Mouse (Mus musculus) layer of hippocampus, postnatal 36 days (tissue): Measurements from ENCODE around the gene Lingo3. TPM values are rescaled to one million over a fixed set of nuclear protein-coding genes. Genes with fewer than 3 reads are reported as not detected.
A peak's percentile ranks its signal among the peaks of the same experiment; 100 is the strongest.
"Not testable (repeated sequence)": the region's sequence is repeated elsewhere in the genome, so short reads cannot be mapped to it uniquely, and the experiment has no call there.

ENCODE experiments used
- DNase-seq, 2 experiments: peaks; one replicate each; pipeline ENCODE4 v3.0.0; 2022
- total RNA-seq, 2 experiments: library from RNA; stranded (reverse); gene quantifications; 2 replicates each; pipeline ENCODE4 v1.2.3; 2021

The Lingo3 gene
- total RNA-seq, 2 experiments from 2014 or later, result 40.1 to 47.7 TPM

DNA sequence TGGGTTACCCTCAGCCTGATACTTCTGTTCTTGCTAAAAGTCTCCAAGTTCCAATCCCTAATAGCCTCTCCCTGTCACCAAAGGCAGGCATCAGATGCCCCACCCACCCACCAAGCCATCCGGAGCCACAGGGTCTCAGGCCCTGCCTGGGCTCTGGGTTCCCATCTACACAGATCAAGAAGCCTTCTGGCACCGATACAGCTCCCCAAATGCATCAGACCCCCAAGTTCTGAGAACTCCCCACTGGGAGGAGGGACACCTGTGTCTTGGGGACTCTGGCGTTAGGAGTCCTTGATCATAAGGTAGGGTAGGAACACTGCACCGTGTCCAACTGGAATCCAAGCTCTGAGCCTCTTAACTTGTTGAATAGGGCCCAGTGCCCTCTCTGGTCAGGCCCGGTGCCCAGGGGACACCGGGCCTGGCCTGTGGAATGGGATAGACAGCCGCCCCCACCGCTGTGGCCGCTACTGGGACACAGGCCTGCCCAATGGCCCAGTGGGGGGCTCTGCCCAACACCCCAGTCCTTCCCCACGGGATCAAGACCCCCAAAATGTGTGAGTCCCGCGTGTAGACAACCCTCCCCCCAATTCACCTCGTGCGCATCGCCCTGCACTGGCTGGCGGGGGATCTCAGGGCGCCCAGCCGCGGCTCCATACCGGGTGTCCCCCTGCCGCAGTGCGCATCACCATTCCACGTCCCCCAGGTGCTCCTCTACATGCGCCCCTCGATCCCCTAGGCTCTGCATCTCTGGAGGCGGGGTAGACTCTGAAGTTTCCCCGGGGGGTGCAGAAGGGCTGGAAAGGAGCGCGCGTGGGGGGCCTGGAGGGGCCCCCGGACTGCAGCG lies 530 bp downstream of the Lingo3 start:
- DNase-seq, result no peak

DNA sequence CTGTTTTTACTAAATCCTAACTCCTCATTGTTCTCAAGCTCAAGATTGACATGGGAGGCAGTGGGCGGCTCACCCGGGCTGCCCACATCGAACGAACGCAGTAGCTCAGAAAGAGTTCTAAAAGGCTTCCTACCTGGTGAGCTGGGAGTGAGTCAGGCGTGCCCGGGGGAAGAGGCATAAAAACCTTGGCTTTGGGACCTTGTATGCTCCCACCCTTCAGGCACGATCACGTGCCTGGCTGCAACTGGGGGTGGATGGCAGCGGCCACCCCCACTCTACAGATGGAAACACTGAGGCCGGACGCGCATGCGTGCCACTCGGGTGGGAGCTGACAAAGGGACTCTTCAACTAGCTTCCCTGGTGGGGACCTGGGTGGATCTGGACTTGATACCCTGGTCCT lies 1.5 kb downstream of the Lingo3 start:
- peak in 1 of 2 experiments; percentile 54 for DNase-seq

DNA sequence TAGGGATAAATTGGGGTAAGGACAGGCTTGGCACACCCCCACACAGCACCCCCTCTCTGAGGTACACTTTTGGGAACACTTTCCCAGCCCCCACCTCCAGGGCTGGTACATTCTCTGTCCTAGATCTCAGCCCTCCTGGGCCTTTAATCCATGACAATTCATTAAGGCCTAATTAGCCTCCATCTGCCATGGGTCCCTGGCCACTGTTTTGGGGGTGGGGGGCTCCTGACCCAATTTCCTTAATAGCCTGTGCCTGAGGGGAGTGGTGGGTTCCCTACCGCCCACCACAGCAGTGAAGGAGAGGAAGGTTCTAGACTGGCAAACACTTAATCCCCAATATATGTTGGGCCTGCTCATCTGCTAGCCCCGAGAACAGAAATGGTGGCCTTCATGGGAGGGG lies 2.2 kb downstream of the Lingo3 start:
- DNase-seq, result no peak

GRCm38 (mm10) chr10:80839848-80840247 lies 4.0 kb downstream of the Lingo3 start:
- no peak for DNase-seq

DNA sequence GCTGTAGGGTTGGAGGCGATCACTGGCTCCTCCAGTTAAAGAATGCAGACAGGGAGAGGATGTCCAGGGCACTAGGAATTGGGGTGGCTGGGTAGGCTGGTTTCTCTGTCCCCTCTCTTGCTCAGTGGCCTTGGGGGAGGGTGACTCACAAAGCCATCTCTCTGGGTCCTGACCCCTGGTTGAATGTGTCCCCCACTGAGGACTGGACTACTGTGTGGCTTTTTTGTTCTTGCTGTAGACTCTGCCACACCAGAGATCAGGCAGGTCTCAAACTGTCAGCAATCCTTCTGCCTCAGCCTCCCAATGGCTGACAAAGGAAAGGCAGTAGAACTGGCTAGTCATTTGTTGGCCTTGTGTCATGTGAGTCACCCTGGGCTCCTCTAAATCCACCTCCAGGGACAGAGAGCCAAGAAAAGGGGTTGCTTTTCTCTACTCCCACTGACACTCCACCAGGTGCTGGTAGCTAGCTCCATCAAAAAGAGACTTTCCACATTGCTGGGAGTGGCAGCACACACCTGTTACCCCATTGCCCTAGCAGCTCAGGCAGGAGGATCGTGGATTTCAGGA lies 5.4 kb downstream of the Lingo3 start:
- no peak for DNase-seq

DNA sequence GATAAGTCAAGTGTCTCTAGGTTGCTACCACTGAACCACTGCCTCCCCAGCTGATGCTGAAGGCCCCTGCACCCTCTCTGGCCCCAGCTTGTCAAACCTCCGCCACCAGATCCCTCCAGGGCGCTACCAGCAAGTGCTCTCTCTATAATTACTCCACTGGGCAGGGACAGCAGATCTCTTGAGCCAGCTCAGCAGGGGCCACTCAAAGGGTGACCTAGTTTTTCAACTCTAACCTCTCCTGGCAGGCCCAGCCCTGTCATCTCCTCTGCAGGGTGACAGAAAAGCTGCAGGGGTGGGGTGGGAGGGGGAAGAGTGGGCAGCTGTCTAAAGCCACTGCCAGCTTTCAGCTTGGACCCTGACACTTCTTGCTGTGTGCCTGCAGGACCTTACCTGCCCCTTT lies 6.0 kb downstream of the Lingo3 start:
- no peak for DNase-seq

- DNase-seq, result no peak
Measured at GRCm38 (mm10) chr10:80836949-80837379, 6.9 kb downstream of the Lingo3 start.

GRCm38 (mm10) chr10:80835617-80836016 lies 8.2 kb downstream of the Lingo3 start:
- no peak for DNase-seq

GRCm38 (mm10) chr10:80832818-80833217 lies 11.0 kb downstream of the Lingo3 start:
- no peak for DNase-seq

DNA sequence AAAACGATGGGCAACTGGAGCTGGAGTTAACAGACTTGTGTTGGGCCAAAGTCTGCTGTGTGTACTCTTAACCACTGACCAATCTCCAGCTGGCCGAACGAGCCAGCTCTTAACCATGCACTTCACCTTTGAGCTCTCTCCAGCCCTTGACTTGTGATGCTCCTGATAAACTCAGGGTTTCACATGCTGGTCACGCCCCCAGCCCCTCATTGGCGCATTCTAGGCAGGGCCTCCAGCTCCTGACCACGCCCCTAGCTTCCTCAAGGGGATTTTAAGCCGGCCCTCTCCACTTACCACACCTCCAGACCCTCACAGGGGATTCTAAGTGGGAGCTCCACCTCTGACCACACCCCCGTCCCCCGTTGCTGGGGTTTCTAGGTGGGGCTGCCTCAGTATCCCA lies 12.7 kb downstream of the Lingo3 start:
- DNase-seq, result no peak

DNA sequence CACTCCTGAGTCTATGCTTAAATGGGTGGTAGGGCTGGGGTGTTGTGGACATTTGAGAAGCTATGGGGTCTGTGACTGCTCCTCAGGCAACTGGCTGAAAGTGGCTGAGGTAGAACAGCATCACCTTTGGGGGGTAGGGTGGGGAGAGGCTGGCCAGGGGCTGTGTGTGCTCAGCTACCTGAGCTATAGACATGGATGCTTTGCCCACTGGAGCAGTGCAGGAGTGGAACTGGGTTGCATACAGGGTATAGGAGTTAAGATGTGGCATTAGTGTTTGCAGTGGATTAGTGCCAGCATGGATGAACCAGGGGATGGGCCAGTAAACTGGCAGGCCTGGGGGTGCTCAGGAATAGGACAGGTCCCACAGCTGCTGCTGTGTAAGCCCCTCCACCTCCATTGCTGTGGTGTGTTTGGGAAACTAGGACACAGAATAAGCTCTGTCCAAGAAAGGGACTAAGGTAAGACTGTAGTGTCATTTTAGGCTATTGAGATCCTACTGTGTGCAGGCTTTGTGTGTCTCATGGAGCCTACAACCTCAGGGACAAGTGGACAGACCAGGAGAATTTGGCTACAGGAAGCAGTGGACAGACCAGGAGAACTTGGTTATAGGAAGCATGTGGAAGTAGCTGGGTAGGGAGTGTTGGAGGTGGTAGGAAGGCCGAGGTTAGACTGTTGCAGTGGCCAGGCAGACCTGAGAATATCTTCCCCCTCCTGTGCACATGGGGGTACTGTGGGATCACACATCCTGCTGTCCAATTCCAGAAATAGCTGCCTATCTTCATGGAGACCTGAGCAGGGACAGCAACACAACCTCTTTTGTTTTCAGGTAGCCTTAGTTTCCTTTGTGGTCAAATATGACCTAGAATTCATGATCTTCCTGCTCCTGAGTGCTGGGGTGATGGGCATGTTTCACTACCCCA lies 14.2 kb downstream of the Lingo3 start:
- no peak for DNase-seq

- DNase-seq, result not testable (repeated sequence)
Measured at GRCm38 (mm10) chr10:80828587-80828986, 15.3 kb downstream of the Lingo3 start.

DNA sequence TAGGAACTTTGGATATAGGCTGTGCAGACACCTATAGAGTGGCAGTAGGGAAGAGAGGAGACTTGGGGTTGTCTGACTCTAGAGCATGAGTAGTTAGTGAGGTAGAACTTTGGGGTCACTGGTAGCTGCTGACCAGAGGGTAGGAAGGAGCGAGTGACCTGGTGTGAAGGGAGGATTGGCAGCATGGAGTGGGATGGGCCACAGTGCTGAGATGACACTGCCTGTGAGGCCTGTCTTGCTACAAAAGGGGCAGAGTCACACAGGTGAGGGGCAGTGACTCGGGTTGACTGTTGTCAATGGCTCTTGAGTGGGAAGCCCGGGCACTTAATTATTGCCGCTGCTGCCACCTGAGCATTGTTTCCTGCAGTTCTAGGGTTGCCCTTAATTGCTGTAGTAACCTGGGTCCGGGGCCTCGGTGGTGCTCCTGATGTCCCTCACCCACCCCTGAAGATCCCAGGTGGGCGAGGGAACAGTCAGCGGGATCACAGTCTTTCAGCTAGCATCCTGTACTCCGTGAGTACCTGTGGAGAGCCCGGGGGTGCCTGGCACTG lies 15.9 kb downstream of the Lingo3 start:
- no peak for DNase-seq

- no peak for DNase-seq
Measured at GRCm38 (mm10) chr10:80827063-80827869, 16.6 kb downstream of the Lingo3 start.

GRCm38 (mm10) chr10:80826151-80827062 lies 17.4 kb downstream of the Lingo3 start, which contains the start of gene Oaz1:
TSS of gene Oaz1 (plus strand) at chr10:80826656.
- peak; percentile 98 to 99 for DNase-seq

GRCm38 (mm10) chr10:80824827-80825226 lies 19.0 kb downstream of the Lingo3 start:
- no peak for DNase-seq

DNA sequence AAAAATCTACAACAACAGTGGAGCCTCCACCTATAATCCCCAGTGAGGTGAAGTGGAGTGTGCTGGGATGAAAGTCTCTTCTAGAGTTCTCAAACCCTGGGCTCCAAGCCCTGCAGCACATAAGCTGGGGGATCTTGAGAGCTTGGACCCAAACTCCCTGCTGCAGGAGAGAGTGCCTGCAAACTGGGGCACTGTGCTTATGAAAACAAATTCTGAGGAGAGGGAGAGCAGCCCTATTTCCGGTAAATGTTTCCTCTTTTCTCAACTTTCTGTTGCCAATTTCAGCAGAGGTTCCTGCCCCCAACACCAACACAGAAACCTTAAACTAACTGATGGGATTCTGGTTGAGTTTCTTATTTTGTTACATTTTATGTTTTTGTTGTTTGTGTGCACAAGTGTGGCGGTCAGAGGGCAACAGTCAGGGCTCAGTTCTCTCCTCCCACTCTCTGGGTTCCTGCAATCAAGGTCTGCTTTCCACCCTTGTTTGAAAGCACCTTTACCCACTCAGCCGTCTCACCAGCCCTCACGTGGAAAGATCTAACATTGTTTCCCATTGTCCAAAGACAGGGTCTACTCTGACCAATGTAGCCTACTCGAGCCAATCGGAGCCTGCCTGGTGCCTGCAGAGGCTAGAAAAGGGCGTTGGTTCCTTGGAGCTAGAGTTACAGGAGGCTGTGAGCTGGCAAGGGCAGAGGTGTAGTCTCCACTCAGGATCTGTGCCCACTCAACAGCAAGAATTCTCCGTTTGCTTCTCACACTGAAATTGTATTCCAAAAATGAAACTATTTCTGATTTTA lies 19.8 kb downstream of the Lingo3 start:
- DNase-seq, result no peak

DNA sequence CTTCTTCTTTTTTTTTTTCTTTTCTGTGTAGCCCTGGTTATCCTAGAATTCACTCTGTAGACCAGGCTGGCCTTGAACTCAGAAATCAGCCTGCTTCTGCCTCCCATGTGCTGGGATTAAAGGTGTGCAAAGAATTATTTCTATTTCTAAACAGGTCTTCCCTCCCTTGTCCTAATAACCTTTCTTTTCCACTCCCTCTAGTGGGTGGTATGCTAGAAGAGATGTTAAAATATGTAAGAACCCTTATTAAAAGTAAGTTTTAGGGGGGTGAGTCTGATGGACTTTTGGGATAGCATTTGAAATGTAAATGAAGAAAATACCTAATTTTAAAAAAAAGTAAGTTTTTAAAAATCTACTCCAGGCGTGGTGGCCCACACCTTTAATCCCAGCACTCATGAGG lies 20.5 kb downstream of the Lingo3 start:
- no peak for DNase-seq

- no peak for DNase-seq
Measured at GRCm38 (mm10) chr10:80822528-80822927, 21.3 kb downstream of the Lingo3 start.

DNA sequence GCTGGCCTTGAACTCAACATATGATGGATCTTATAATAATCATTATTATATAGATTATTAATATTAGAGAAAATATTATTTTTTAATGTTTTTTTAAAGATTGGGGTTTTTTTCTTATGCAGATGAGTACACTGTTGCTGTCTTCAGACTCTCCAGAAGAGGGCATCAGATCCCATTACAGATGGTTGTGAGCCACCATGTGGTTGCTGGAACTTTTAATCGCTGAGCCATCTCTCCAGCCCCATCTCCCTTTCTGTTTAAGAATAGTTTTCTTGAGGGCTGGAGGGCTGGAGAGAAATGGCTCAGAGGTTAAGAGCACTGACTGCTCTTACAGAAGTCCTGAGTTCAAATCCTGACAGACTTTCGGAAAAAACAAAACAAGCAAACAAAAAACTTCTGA lies 21.8 kb downstream of the Lingo3 start:
- DNase-seq, result no peak
